Mouse (Mus musculus): Measurements from ENCODE around the gene Etv3. TPM values are rescaled to one million over a fixed set of nuclear protein-coding genes. Genes with fewer than 3 reads are reported as not detected.

The Etv3 gene
- polyA plus RNA-seq, 1 experiment, result 6.1 TPM

DNA sequence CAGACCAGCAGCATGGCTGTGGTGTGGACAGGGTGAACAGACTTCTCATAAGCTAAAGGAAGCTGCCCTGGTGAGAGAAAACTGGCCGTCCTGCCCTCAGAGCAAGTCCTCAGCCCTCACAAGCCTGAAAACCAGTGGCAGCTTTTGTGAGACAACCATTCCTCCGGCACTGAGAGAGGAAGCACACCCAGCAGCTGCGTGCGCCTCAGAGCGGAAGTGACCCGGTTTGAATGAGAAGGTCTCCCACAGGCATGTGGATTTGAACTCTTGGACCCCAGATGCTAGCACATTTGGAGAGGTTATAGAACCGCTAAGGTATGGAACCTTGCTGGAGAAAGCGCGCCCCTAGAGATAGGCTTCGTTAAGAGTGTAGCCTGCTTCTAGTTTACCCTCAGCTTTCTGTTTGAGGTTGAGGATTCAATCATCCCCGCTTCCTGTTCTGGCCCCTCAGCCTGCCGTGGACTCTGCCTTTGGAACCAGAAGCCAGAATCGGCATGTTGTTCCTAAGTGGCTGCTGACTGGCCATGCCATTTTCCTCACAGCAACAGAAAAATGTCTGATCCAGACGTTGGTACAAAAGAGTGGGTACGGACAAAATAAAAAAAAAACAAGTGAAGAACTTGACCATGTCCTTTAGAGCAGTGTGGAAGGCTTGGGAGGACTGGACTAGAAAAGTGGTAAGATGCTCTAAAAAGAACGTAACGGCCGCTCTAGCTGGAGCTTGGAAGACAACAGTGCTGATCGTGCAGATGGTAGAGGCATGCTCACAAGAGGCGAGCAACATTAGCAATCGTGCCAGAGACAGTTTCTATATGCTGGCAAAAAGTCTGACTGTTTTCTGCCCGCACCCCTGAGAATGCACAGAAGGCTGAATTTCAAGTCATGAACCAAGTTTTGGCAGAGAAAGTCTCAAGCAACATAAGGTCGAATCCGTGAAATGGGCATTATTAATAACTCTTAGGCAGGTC lies 24.8 kb upstream of the Etv3 start:
- Histone ChIP-seq H3K27ac (ENCODE audit: control insufficient read depth, insufficient read depth, low read depth, low read length, poor library complexity) (peak overlapping the region; percentile 51; the same call in 1 of the 2 replicates), H3K4me1 (ENCODE audit: control insufficient read depth, insufficient read depth, low read length) (peaks cover 8% of the 10 kb centered on the region), H3K4me3 (replicated peaks; ENCODE audit: control insufficient read depth, low read depth, low read length) (no peak overlapping the region)
- TF ChIP-seq POLR2A (IDR thresholded peaks at IDR 0.05; ENCODE audit: borderline replicate concordance, control insufficient read depth, low read depth, low read length) (no peak), CTCF (IDR thresholded peaks at IDR 0.05; ENCODE audit: control insufficient read depth, insufficient read depth, low read length) (no peak)
- WGBS, result 48% methylated on average over 24 of the region's 24 CpGs

DNA sequence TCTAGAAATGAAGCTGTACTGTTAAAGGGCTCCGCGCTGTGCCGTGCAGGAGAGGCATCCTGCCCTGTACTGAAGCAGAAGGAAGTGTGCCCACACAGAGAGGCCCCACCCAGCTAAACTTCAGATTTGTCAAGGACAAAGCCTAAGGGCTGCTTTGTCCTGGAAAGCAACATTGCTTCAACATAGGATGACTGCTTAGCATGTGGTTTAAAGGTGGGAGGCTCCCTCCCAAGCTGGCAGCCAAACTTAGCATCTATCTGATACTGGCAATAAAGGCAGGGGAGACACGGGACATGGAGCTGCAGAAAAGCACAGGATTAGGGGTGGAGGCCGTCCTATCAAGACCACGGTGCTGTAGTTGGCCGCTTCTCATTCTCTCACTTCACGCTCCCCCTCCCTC lies 24.1 kb upstream of the Etv3 start:
- Histone ChIP-seq H3K4me3 (replicated peaks; ENCODE audit: control insufficient read depth, low read depth, low read length) (no peak overlapping the region), H3K4me1 (ENCODE audit: control insufficient read depth, insufficient read depth, low read length) (peaks cover 8% of the 10 kb centered on the region), H3K27ac (ENCODE audit: control insufficient read depth, insufficient read depth, low read depth, low read length, poor library complexity) (no peak overlapping the region)
- TF ChIP-seq POLR2A (IDR thresholded peaks at IDR 0.05; ENCODE audit: borderline replicate concordance, control insufficient read depth, low read depth, low read length) (no peak), CTCF (IDR thresholded peaks at IDR 0.05; ENCODE audit: control insufficient read depth, insufficient read depth, low read length) (no peak)
- WGBS, result 40% methylated on average over 8 of the region's 8 CpGs

DNA sequence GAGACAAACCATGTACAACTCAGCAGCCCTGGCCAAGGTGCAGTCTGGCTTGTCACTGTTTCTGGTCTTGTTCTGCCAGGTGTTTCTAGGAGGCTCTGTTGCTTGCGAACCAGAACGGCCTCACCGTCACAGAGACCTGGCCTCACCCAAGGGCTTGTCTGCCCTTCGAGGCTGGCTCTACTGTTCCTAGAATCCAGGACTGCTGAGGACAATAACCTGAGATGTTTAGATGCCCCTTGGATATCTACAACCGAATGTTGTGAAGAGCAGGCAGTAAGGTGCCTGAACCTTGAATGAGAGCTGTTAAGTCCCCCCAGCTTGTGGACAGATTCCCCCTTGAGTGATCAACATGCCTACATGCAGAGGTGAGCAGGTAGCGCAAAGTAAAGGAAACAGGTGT lies 22.4 kb upstream of the Etv3 start:
- Histone ChIP-seq H3K4me1 (ENCODE audit: control insufficient read depth, insufficient read depth, low read length) (peaks cover 8% of the 10 kb centered on the region), H3K27ac (ENCODE audit: control insufficient read depth, insufficient read depth, low read depth, low read length, poor library complexity) (no peak overlapping the region), H3K4me3 (replicated peaks; ENCODE audit: control insufficient read depth, low read depth, low read length) (no peak overlapping the region)
- WGBS, result 85% methylated on average over 6 of the region's 6 CpGs
- TF ChIP-seq CTCF (IDR thresholded peaks at IDR 0.05; ENCODE audit: control insufficient read depth, insufficient read depth, low read length), result no peak
- TF ChIP-seq POLR2A (IDR thresholded peaks at IDR 0.05; ENCODE audit: borderline replicate concordance, control insufficient read depth, low read depth, low read length), result no peak

DNA sequence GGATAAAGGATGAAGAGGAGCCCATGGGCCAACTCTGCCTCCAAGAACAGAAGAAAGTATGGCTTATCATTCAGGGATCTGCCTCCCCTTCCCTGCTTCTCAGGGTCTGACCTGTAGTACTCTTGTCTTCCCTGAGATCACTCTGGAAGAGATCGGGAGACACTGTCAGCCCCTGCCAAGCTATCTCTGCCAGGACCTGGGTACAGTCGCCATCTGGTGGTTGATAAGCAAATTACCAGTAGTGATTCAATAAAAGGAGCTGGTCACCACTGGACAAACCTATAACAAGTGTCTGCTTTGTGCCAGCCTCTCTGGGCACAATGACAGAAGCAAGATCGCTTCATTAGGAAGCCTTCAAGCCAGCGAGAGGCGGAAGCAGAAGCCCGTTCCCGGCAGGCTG lies 20.9 kb upstream of the Etv3 start:
- no peak overlapping the region for H3K27ac ChIP-seq (ENCODE audit: control insufficient read depth, insufficient read depth, low read depth, low read length, poor library complexity)
- TF ChIP-seq POLR2A (IDR thresholded peaks at IDR 0.05; ENCODE audit: borderline replicate concordance, control insufficient read depth, low read depth, low read length) (no peak), CTCF (IDR thresholded peaks at IDR 0.05; ENCODE audit: control insufficient read depth, insufficient read depth, low read length) (peak; percentile 68)
- H3K4me1 ChIP-seq (ENCODE audit: control insufficient read depth, insufficient read depth, low read length), result peaks cover 5% of the 10 kb centered on the region
- 31% methylated on average over 7 of the region's 7 CpGs for WGBS
- no peak overlapping the region for H3K4me3 ChIP-seq (replicated peaks; ENCODE audit: control insufficient read depth, low read depth, low read length)

DNA sequence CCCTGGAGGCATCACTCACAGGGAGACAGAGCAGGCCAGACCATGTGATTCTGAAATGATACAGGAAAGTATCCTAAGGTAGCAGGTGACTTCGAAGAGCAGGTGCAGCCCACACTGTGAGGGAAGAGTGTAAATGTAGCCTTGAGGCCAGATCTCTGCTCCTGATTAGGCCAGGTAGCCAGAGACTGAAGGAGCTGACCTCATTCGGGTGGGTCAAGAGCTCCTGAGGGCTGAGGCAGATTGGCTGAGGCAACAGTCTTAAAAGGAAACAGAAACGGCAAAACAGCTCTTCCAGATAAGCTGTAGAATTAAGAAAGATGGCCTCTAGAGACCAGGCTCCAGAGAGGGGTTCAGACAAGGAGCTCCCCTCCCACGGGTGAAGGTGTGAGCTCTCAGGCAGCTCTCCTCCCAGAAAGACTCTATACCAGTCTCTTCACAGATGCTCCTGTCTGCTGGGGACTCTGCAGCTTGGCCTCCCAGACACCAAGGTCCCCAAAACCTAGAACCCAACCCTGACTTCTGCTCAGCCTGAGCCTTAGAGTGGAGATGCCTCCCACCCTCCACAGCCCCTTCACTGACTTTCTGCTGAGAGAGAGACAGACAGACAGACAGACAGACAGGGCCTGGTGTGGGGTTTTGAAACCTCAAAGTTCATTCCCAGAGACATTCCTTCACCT lies 20.3 kb upstream of the Etv3 start:
- TF ChIP-seq CTCF (IDR thresholded peaks at IDR 0.05; ENCODE audit: control insufficient read depth, insufficient read depth, low read length) (no peak), POLR2A (IDR thresholded peaks at IDR 0.05; ENCODE audit: borderline replicate concordance, control insufficient read depth, low read depth, low read length) (no peak)
- 63% methylated on average over 4 of the region's 4 CpGs for WGBS

DNA sequence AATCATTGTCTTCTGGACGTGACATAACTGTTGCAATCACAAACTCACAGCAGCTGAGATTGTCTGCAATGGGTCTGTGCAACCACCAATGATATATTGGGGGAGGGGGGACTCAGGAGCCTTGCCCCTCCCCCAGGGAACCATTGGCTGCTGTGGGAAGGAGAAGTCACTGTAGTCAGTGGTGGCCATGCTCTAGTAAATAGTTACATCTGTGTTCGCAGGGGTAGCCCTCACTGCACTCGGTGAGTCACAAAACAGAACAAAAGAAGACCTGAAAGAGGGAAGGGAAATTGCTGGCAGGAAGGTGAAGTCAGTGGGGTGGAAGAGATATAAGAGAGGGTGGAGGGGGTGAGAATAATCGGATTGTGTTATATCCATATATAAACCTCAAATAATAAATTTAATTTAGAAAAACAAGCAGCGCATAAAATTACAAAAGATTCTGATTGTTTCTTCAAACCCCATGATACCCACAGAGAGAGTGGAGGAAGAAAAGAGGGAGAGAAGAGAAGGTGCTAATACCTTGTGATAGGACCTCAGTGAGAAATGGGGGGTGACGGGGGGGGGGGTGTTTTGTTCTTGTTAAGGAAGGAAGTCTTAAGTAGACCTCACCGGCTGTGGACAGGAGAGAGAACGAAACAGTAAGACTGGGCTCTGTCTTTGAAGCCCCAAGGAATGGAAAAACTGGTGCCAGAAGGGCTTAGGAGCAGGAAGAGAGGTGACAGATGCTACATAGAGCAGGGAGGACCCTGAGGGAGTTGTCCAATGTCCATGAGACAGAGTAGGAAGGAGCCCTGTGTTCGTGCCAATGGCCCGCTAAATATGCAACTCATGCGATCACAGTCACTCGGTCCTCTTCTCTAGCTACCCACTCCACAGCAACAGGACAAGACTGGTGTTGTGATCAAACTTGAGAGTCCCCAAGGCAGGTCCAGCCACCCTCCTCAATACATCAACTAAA lies 18.5 kb upstream of the Etv3 start:
- WGBS, result 38% methylated on average over 12 of the region's 12 CpGs
- Histone ChIP-seq H3K4me1 (ENCODE audit: control insufficient read depth, insufficient read depth, low read length) (no peaks in the 10 kb centered on the region; the same call in 1 of the 2 replicates), H3K4me3 (replicated peaks; ENCODE audit: control insufficient read depth, low read depth, low read length) (no peak overlapping the region), H3K27ac (ENCODE audit: control insufficient read depth, insufficient read depth, low read depth, low read length, poor library complexity) (peak overlapping the region; percentile 70; the same call in 1 of the 2 replicates)
- TF ChIP-seq POLR2A (IDR thresholded peaks at IDR 0.05; ENCODE audit: borderline replicate concordance, control insufficient read depth, low read depth, low read length), result no peak
- no peak for TF ChIP-seq CTCF (IDR thresholded peaks at IDR 0.05; ENCODE audit: control insufficient read depth, insufficient read depth, low read length)

More for the DNA sequence above, 20.3 kb upstream of the Etv3 start:
- peaks cover 5% of the 10 kb centered on the region for H3K4me1 ChIP-seq (ENCODE audit: control insufficient read depth, insufficient read depth, low read length)
- no peak overlapping the region for H3K4me3 ChIP-seq (replicated peaks; ENCODE audit: control insufficient read depth, low read depth, low read length)
- H3K27ac ChIP-seq (ENCODE audit: control insufficient read depth, insufficient read depth, low read depth, low read length, poor library complexity), result no peak overlapping the region

DNA sequence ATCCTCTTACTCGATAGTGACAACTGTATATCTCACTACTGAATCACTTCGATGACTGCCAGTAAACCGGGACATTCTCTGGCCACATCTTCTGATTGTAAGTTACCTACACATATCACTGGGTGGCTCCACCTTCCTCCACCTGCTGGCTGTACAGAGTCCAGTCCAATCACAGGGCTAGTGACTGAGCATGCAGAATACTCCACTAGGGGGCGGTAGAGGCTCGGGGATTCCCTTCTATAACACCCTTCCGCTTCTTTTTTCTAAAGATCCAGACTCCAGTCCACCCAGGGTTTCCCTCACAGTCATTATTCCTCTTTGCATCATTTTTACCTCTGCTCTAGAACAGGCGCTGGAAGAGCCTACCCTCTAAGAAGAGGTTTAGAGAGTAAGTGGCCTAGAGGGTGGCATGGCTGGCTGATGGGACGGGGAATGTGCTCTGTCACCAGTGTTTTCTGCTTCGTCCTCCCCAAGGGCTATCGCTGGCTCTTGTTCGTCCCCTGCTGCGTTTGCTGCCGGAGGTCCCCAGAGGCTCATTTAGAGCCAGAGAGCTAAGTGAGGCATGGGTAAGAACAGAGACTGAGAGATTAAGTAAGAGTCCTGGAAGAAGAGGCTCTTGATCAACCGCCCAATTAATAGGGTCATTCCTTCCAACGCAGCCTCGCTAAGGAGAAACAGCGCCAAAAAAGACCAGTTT lies 16.9 kb upstream of the Etv3 start:
- Histone ChIP-seq H3K4me1 (ENCODE audit: control insufficient read depth, insufficient read depth, low read length) (no peaks in the 10 kb centered on the region; the same call in 1 of the 2 replicates), H3K4me3 (replicated peaks; ENCODE audit: control insufficient read depth, low read depth, low read length) (no peak overlapping the region), H3K27ac (ENCODE audit: control insufficient read depth, insufficient read depth, low read depth, low read length, poor library complexity) (no peak overlapping the region)
- peak; percentile 92 for TF ChIP-seq CTCF (IDR thresholded peaks at IDR 0.05; ENCODE audit: control insufficient read depth, insufficient read depth, low read length)
- TF ChIP-seq POLR2A (IDR thresholded peaks at IDR 0.05; ENCODE audit: borderline replicate concordance, control insufficient read depth, low read depth, low read length), result no peak
- 34% methylated on average over 17 of the region's 17 CpGs for WGBS
